Mouse (Mus musculus) megakaryocyte, embryonic 14.5 days (primary cell): ENCODE measurements at regions not wholly inside any gene's neighbourhood (a gene's known extent, or its start where the extent isn't known, plus 50 kb on each side); places are given as distances from the start of the nearest gene placed in this dataset.

Source experiments
- H3K27me3 ChIP-seq: replicated peaks from 2 replicates; pipeline ENCODE3; 2012; ENCODE audit warnings: inconsistent platforms
- H3K36me3 ChIP-seq: replicated peaks from 2 replicates; pipeline ENCODE3; 2012; ENCODE audit warnings: low read length, inconsistent platforms, mixed read lengths
- H3K4me1 ChIP-seq: 2 replicates; pipeline ENCODE4 v1.6.1; 2012; ENCODE audit warnings: inconsistent platforms
- H3K4me3 ChIP-seq: replicated peaks from 2 replicates; pipeline ENCODE3; 2012; ENCODE audit warnings: moderate library complexity, mild to moderate bottlenecking, inconsistent platforms
- H3K9me3 ChIP-seq: 2 replicates; pipeline ENCODE4 v1.6.1; 2012; ENCODE audit warnings: inconsistent platforms
- FLI1 ChIP-seq: IDR thresholded peaks from 2 replicates; pipeline ENCODE4 v1.6.1; 2012; ENCODE audit warnings: low read length, inconsistent platforms, mixed read lengths
- GATA1 ChIP-seq: IDR thresholded peaks from 3 replicates; pipeline ENCODE4 v1.6.1; 2012; ENCODE audit warnings: mixed read lengths, low read length, inconsistent platforms, borderline replicate concordance

DNA sequence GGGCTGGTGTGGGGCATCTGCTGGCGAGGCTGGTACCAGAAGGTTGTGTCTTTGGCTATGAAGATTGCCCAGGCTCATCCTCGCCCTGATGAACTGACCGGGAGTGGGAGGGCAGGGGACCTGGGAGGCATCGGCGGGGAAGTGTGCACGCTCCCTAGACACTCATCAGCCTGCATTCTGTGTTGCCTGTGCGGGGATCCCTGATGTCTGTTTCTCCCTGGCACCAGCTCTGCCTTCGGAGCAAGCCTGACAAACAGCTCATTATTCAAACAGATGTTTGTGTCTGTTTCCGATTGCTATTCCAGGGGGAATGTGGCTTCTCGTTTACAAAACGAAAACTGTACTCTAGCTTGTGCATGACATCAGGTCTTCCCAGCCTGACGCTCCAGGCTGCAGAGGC lies 412.3 kb downstream of the Cdh26 start:
- Histone ChIP-seq H3K4me3 (no peak overlapping the region), H3K36me3 (no peaks in the 10 kb centered on the region), H3K27me3 (no peaks in the 10 kb centered on the region), H3K4me1 (no peaks in the 10 kb centered on the region), H3K9me3 (peaks cover 49% of the 10 kb centered on the region)
- no peak for TF ChIP-seq FLI1
- no peak for TF ChIP-seq GATA1

DNA sequence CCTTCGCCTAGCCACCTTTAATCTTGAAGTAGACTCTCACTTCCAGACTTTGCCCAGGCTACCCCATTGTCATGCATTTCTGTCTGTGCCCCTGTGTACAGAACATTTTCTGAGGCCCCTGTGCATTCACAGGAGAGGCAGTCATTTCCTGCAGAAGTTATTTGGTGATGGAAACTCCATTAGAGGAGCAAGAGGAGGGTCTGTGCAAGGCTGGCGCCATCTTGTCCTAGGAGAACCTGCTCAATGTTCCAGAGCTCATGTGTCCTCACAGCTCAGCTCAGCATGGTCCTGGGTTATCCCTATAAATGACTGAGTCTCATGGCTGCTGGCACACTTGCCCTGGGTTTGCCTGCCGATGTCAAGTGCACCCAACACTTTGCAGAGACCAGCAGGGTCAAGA lies 413.1 kb downstream of the Cdh26 start:
- Histone ChIP-seq H3K4me3 (no peak overlapping the region), H3K9me3 (peaks cover 49% of the 10 kb centered on the region), H3K4me1 (no peaks in the 10 kb centered on the region), H3K36me3 (no peaks in the 10 kb centered on the region), H3K27me3 (no peaks in the 10 kb centered on the region)
- no peak for TF ChIP-seq FLI1
- no peak for TF ChIP-seq GATA1

DNA sequence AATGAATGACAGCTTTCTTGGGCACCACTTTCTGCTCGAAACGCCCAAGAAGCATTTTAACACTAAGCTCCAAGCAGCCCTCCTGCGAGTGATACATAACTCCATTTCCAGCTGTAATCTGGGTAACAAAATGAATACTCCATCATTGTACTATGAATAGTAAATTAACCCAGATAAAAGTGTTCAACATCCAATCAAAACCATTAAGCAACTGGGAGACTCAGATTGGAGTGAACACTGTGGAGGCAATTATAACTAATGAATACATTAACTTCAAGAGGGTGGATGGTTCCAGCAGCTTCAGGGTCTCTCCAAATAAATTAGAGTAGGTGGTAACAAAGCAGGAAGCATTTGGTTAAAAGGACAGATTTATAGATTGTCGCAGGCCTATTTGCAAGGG lies 414.2 kb downstream of the Cdh26 start:
- Histone ChIP-seq H3K4me1 (no peaks in the 10 kb centered on the region), H3K36me3 (no peaks in the 10 kb centered on the region), H3K4me3 (no peak overlapping the region), H3K27me3 (no peaks in the 10 kb centered on the region), H3K9me3 (peaks cover 47% of the 10 kb centered on the region)
- no peak for TF ChIP-seq GATA1
- TF ChIP-seq FLI1, result no peak

DNA sequence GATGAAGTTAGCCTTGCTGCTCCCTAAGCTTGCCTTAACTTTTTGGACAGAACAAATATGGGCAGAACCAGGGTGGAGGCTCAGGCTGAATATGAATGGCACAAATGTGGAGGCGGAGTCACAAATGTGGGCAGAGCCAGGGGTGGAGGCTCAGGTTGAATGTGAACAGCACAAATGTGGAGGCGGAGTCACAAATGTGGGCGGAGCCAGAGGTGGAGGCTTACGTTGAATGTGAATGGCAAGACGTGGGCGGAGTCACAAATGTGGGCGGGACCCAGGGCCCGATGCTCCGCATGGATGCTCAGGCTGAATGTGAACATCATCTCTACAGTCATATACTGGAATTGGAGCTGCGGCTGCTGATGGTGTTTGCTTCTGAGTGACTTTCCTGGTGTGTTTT lies 420.0 kb downstream of the Cdh26 start:
- Histone ChIP-seq H3K9me3 (peaks cover 27% of the 10 kb centered on the region), H3K36me3 (no peaks in the 10 kb centered on the region), H3K4me1 (no peaks in the 10 kb centered on the region), H3K27me3 (no peaks in the 10 kb centered on the region), H3K4me3 (no peak overlapping the region)
- TF ChIP-seq GATA1 (no peak), FLI1 (no peak)

DNA sequence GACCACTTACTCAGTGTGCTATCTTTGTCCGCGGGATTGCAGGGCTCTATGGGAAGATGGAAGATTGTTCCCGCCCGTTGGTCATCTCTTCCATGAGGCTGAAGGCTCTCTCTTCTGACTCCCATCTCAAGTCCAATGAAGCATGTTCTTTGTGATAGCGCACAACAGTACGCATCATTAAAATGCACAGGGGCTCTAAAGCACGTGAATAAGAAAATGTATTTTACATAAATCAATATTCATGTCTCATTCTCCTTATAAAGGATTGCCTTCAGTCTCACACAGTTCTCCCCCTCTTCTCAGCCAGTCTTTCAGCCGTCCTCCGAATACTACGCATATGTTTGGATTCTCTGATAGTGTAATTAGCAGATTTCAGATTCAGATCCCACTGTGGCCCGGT lies 420.4 kb downstream of the Cdh26 start:
- Histone ChIP-seq H3K9me3 (peaks cover 28% of the 10 kb centered on the region), H3K36me3 (no peaks in the 10 kb centered on the region), H3K4me3 (no peak overlapping the region), H3K4me1 (no peaks in the 10 kb centered on the region), H3K27me3 (no peaks in the 10 kb centered on the region)
- TF ChIP-seq GATA1, result no peak
- no peak for TF ChIP-seq FLI1

DNA sequence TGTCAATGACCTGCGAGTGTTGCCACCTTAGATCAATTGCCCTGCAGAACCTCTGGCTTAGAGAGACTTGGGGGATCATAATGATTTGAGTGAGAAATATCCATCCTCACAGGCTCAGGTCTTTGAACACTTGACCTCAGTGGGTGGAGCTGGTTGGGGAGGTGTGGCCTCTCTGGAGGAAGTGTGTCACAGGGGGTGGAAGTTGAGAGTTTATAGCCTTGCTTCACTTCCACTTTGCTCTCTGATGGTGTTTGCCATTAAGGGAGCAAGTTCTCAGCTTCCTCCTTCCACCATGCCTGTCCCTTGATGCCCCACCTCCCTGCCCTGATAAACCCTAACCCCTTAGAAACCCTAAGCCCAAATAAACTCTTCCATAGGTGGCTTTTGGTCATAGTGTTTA lies 423.7 kb downstream of the Cdh26 start:
- Histone ChIP-seq H3K36me3 (no peaks in the 10 kb centered on the region), H3K4me1 (no peaks in the 10 kb centered on the region), H3K9me3 (peaks cover 33% of the 10 kb centered on the region), H3K27me3 (no peaks in the 10 kb centered on the region), H3K4me3 (no peak overlapping the region)
- TF ChIP-seq GATA1 (no peak), FLI1 (no peak)

DNA sequence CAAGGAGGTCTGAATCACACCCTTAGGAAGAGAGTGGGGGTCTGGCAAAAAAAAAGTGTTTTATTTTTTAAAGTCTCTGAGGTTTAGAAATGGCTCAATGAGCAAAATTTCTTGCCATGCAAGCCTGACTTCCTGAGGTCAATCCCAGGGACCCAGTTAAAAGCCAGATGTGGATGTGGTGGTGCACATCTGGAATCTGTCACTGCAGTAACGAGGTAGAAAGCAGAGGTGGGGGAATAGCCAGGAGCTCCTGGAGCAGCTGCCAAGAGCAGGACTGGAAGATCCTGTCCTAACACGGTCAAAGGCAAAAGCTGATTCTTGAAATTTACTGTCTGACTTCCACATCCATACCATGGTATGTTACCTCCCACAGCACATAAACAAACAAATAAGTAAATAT lies 424.4 kb downstream of the Cdh26 start:
- Histone ChIP-seq H3K4me3 (no peak overlapping the region), H3K9me3 (peaks cover 38% of the 10 kb centered on the region), H3K27me3 (no peaks in the 10 kb centered on the region), H3K4me1 (no peaks in the 10 kb centered on the region), H3K36me3 (no peaks in the 10 kb centered on the region)
- TF ChIP-seq GATA1 (no peak), FLI1 (no peak)

DNA sequence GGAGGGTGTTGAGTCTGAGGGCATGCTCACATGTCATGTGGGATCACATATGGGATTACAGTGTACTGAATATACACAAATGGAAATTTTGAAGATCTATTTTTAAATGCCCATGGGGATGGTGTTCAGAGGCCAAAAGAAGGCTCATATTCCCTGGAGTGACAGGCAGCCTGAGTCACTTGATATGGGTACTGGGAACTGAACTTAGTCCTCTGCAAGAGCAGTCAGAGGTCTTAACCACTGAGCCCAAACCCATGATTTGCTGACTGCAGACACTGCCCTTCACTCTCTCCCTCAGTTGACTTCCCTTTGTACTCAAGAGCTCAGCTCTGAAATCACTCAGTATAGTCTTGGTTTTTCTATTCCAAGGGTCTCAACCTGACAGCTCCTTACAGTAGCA lies 432.3 kb downstream of the Cdh26 start:
- peaks cover 45% of the 10 kb centered on the region for H3K9me3 ChIP-seq
- TF ChIP-seq GATA1 (no peak), FLI1 (no peak)
- no peak overlapping the region for H3K4me3 ChIP-seq
- no peaks in the 10 kb centered on the region for H3K36me3 ChIP-seq
- no peaks in the 10 kb centered on the region for H3K4me1 ChIP-seq
- H3K27me3 ChIP-seq, result no peaks in the 10 kb centered on the region

DNA sequence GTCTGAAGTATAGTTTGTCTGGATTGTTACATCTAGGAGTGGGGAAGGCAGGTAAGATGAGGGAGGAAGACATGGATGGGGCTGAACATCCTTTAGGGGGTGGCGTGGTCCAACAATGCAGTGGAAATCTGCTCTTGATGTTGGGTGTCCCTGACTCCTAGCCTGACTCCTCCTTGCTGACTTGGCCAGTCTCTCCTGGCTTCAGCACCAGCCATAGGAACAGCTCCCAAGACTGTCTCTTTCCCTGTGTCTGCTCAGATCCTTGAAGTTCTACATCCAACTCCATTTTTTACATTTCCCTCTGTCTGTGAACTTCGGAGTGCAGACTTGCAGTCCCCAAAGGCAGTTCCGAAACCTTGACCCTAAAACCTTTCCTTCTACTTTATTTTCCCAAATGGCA lies 436.8 kb downstream of the Cdh26 start:
- Histone ChIP-seq H3K9me3 (peaks cover 54% of the 10 kb centered on the region), H3K27me3 (no peaks in the 10 kb centered on the region), H3K36me3 (no peaks in the 10 kb centered on the region), H3K4me3 (no peak overlapping the region), H3K4me1 (peaks cover 4% of the 10 kb centered on the region; the same call in 1 of the 2 replicates)
- TF ChIP-seq FLI1 (no peak), GATA1 (no peak)

DNA sequence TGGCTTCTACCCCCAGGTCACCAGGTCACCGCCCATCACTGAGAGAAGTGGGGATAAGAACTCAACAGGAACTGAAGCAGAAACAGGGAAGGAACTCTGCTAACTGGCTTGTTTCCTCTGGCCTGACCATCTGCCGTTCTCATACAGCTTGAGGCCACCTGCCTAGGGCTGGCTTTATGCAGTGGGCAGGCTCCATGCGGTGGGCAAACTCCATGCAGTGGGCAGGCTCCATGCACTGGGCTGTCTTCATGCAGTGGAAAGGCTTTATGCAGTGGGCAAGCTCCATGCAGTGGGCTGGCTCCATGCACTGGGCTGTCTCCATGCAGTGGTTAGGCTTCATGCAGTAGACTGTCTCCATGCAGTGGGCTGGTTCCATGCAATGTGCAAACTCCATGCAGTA lies 438.8 kb downstream of the Cdh26 start:
- TF ChIP-seq GATA1, result no peak
- TF ChIP-seq FLI1, result no peak
- H3K36me3 ChIP-seq, result no peaks in the 10 kb centered on the region
- H3K9me3 ChIP-seq, result peaks cover 62% of the 10 kb centered on the region
- H3K4me3 ChIP-seq, result peak overlapping the region; percentile 80
- peaks cover 4% of the 10 kb centered on the region; the same call in 1 of the 2 replicates for H3K4me1 ChIP-seq
- no peaks in the 10 kb centered on the region for H3K27me3 ChIP-seq

DNA sequence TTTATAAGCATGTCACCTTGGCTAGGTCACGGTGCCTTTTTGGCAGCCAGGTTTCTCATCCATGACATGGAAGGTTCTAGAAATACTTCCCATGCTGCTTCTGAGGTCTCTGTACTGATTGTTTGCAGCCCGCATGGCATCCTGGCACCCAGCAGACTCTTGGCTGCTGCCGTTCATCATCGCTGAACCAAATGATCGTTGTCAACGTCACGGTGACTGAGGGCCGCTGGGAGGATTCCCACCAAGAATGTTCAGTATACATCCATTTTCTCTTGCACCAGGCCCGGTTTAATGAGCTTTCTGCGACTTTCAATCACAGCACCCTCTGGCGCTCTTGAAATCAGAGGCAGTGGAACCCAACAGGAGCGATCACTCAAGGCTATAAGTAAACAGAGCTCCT lies 448.1 kb downstream of the Cdh26 start:
- H3K4me3 ChIP-seq, result no peak overlapping the region
- no peaks in the 10 kb centered on the region for H3K4me1 ChIP-seq
- no peaks in the 10 kb centered on the region for H3K27me3 ChIP-seq
- no peaks in the 10 kb centered on the region for H3K36me3 ChIP-seq
- TF ChIP-seq FLI1 (no peak), GATA1 (no peak)
- H3K9me3 ChIP-seq, result peaks cover 44% of the 10 kb centered on the region
